Mouse (Mus musculus): Measurements from ENCODE around the gene Dapp1. TPM values are rescaled to one million over a fixed set of nuclear protein-coding genes. Genes with fewer than 3 reads are reported as not detected.
"Not testable (repeated sequence)": the region's sequence is repeated elsewhere in the genome, so short reads cannot be mapped to it uniquely, and the experiment has no call there.

Gene Dapp1
- polyA plus RNA-seq, 1 experiment from 2014 or later: 22.8 TPM

DNA sequence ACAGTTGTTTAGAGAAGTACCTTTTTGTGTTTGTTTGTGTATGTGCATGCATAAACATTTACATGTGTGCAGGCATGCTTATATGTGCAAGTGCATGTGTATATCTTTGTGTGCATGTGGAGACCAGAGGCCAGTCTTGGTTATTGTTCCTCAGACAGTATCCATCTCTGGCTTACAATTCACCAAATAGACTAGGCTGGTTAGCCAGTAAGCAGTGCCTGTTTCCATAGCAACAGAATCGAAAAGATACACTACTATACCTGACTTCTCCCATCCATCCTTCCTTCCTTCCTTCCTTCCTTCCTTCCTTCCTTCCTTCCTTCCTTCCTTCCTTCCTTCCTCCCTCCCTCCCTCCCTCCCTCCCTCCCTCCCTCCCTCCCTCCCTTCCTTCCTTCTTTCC, 17.3 kb downstream of the Dapp1 start:
- not testable (repeated sequence) for H3K36me3 ChIP-seq (ENCODE audit: control insufficient read depth, insufficient read depth, low read length); H3K27me3 ChIP-seq (ENCODE audit: control insufficient read depth, insufficient read depth, low read length); H3K4me2 ChIP-seq (ENCODE audit: low read length); H3K4me3 ChIP-seq (ENCODE audit: control insufficient read depth in 1 of 2, insufficient read depth in 1 of 2, low read depth in 1 of 2, low read length in 2 of 2); ATAC-seq (ENCODE audit: insufficient number of reproducible peaks, insufficient read depth, low FRiP score, low read depth); H3K9me3 ChIP-seq (ENCODE audit: control insufficient read depth, low read length); H3K27ac ChIP-seq (replicated peaks in 1 of 2; ENCODE audit: control insufficient read depth in 1 of 2, insufficient read depth in 1 of 2, low read depth in 2 of 2, low read length in 2 of 2); H3K9ac ChIP-seq (ENCODE audit: low read length)
- 56% methylated on average over 1 of the region's 1 CpGs for WGBS
- H3K4me1 ChIP-seq (ENCODE audit: control insufficient read depth in 2 of 2, insufficient read depth in 2 of 2, low read length in 2 of 2): peaks cover 21 to 37% of the 10 kb centered on the region in 2 experiments

GRCm38 (mm10) chr3:137963508-137963907, 17.8 kb downstream of the Dapp1 start:
- Histone ChIP-seq H3K4me1 (ENCODE audit: control insufficient read depth in 2 of 2, insufficient read depth in 2 of 2, low read length in 2 of 2) (peaks cover 19 to 32% of the 10 kb centered on the region in 2 experiments), H3K4me3 (ENCODE audit: control insufficient read depth in 1 of 2, insufficient read depth in 1 of 2, low read depth in 1 of 2, low read length in 2 of 2) (no peak overlapping the region), H3K27ac (replicated peaks in 1 of 2; ENCODE audit: control insufficient read depth in 1 of 2, insufficient read depth in 1 of 2, low read depth in 2 of 2, low read length in 2 of 2) (peak overlapping the region; percentile 25 to 67; a peak in 2 of 4 replicates), H3K4me2 (ENCODE audit: low read length) (no peak overlapping the region), H3K36me3 (ENCODE audit: control insufficient read depth, insufficient read depth, low read length) (peaks cover 7% of the 10 kb centered on the region), H3K9me3 (ENCODE audit: control insufficient read depth, low read length) (no peaks in the 10 kb centered on the region), H3K9ac (ENCODE audit: low read length) (peak overlapping the region; percentile 38; the same call in 1 of the 2 replicates), H3K27me3 (ENCODE audit: control insufficient read depth, insufficient read depth, low read length) (no peaks in the 10 kb centered on the region)
- no peak for ATAC-seq (ENCODE audit: insufficient number of reproducible peaks, insufficient read depth, low FRiP score, low read depth)
- 67% methylated on average over 8 of the region's 8 CpGs for WGBS

GRCm38 (mm10) chr3:137961736-137962385, 19.5 kb downstream of the Dapp1 start:
- peak overlapping the region; percentile 56 to 63; a peak in 3 of 4 replicates for H3K27ac ChIP-seq (replicated peaks in 1 of 2; ENCODE audit: control insufficient read depth in 1 of 2, insufficient read depth in 1 of 2, low read depth in 2 of 2, low read length in 2 of 2)
- WGBS: 29% methylated on average over 8 of the region's 8 CpGs
- no peak for ATAC-seq (ENCODE audit: insufficient number of reproducible peaks, insufficient read depth, low FRiP score, low read depth)
- peaks cover 10% of the 10 kb centered on the region for H3K36me3 ChIP-seq (ENCODE audit: control insufficient read depth, insufficient read depth, low read length)
- no peaks in the 10 kb centered on the region for H3K9me3 ChIP-seq (ENCODE audit: control insufficient read depth, low read length)
- H3K4me1 ChIP-seq (ENCODE audit: control insufficient read depth in 2 of 2, insufficient read depth in 2 of 2, low read length in 2 of 2): peaks cover 16 to 26% of the 10 kb centered on the region in 2 experiments
- H3K4me2 ChIP-seq (ENCODE audit: low read length): no peak overlapping the region
- H3K27me3 ChIP-seq (ENCODE audit: control insufficient read depth, insufficient read depth, low read length): no peaks in the 10 kb centered on the region
- H3K9ac ChIP-seq (ENCODE audit: low read length): peak overlapping the region; percentile 23; the same call in 1 of the 2 replicates
- H3K4me3 ChIP-seq (ENCODE audit: control insufficient read depth in 1 of 2, insufficient read depth in 1 of 2, low read depth in 1 of 2, low read length in 2 of 2): no peak overlapping the region

DNA sequence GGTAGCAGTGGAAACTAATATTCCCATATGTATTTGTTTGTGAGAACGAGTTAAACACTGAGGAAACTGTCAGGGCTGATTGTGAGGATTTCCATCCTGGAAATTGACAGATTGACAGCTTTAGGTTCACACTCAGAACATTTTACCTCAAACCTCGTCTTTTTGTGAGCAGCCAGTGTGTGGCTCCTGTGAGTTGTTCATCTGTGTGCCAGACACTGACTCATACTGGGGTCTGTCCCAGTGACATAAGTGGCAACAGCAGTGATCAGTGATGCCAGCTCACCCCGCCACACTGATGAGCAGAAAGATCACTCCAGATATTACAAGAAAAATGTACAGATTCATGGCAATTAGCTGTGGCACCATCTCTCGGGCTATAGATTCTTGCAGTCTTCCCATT, 21.9 kb downstream of the Dapp1 start:
- WGBS: 77% methylated on average over 4 of the region's 4 CpGs
- no peak for ATAC-seq (ENCODE audit: insufficient number of reproducible peaks, insufficient read depth, low FRiP score, low read depth)
- H3K4me1 ChIP-seq (ENCODE audit: control insufficient read depth in 2 of 2, insufficient read depth in 2 of 2, low read length in 2 of 2): peaks cover 20 to 38% of the 10 kb centered on the region in 2 experiments

DNA sequence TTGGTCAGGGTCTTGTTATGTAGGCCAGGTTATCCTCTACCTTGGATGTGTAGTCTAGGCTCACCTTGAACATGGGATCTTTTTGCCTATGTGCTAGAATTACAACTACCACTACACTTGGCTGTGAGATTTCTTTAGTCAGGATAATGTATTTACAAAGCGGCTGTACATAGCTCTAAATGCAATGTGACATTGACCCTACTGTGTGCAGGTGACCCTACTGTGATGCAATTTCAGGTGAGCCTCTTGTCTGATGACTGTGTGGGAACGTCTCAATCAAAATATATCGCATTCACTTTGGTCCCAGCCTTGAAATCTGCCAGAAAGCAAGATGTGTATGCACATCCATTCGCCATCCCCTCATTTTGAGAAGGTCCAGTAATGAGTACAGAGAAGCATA, 23.0 kb downstream of the Dapp1 start:
- no peak overlapping the region for H3K4me2 ChIP-seq (ENCODE audit: low read length)
- peaks cover 10% of the 10 kb centered on the region; the same call in 1 of the 2 replicates for H3K36me3 ChIP-seq (ENCODE audit: control insufficient read depth, insufficient read depth, low read length)
- no peaks in the 10 kb centered on the region for H3K9me3 ChIP-seq (ENCODE audit: control insufficient read depth, low read length)
- peak overlapping the region in 1 of 2 experiments; percentile 2; a peak in 1 of 4 replicates for H3K27ac ChIP-seq (replicated peaks in 1 of 2; ENCODE audit: control insufficient read depth in 1 of 2, insufficient read depth in 1 of 2, low read depth in 2 of 2, low read length in 2 of 2)
- no peak overlapping the region for H3K9ac ChIP-seq (ENCODE audit: low read length)
- H3K4me1 ChIP-seq (ENCODE audit: control insufficient read depth in 2 of 2, insufficient read depth in 2 of 2, low read length in 2 of 2): peaks cover 21 to 43% of the 10 kb centered on the region in 2 experiments
- H3K27me3 ChIP-seq (ENCODE audit: control insufficient read depth, insufficient read depth, low read length): no peaks in the 10 kb centered on the region
- ATAC-seq (ENCODE audit: insufficient number of reproducible peaks, insufficient read depth, low FRiP score, low read depth): no peak
- 96% methylated on average over 4 of the region's 4 CpGs for WGBS
- H3K4me3 ChIP-seq (ENCODE audit: control insufficient read depth in 1 of 2, insufficient read depth in 1 of 2, low read depth in 1 of 2, low read length in 2 of 2): no peak overlapping the region

More for the DNA sequence above, 21.9 kb downstream of the Dapp1 start:
- Histone ChIP-seq H3K4me2 (ENCODE audit: low read length) (no peak overlapping the region), H3K4me3 (ENCODE audit: control insufficient read depth in 1 of 2, insufficient read depth in 1 of 2, low read depth in 1 of 2, low read length in 2 of 2) (no peak overlapping the region), H3K27ac (replicated peaks in 1 of 2; ENCODE audit: control insufficient read depth in 1 of 2, insufficient read depth in 1 of 2, low read depth in 2 of 2, low read length in 2 of 2) (no peak overlapping the region), H3K36me3 (ENCODE audit: control insufficient read depth, insufficient read depth, low read length) (peaks cover 10% of the 10 kb centered on the region; the same call in 1 of the 2 replicates), H3K9ac (ENCODE audit: low read length) (no peak overlapping the region), H3K27me3 (ENCODE audit: control insufficient read depth, insufficient read depth, low read length) (no peaks in the 10 kb centered on the region), H3K9me3 (ENCODE audit: control insufficient read depth, low read length) (no peaks in the 10 kb centered on the region)

DNA sequence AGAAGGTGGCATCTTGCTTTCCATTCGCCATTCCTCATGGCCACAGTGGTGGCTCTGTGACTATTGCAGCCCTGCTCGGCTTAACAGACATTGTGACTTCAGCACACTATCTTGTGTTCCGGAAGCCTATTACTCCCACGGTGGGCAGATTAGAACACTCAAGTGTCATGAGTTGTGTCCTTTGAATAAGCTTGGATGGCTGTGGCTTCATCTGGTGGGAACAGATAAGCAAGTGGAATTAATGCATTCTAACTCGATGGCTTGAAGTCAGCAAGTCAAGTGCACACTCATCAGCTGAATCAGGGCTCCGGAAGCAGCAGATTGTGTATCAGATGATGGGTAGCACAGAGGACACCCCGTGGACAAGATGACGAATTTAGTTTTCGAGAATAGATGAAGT, 23.5 kb downstream of the Dapp1 start:
- ATAC-seq (ENCODE audit: insufficient number of reproducible peaks, insufficient read depth, low FRiP score, low read depth): no peak
- 34% methylated on average over 9 of the region's 9 CpGs for WGBS
- H3K27ac ChIP-seq (replicated peaks in 1 of 2; ENCODE audit: control insufficient read depth in 1 of 2, insufficient read depth in 1 of 2, low read depth in 2 of 2, low read length in 2 of 2): peak overlapping the region; percentile 2 to 55; a peak in 2 of 4 replicates

DNA sequence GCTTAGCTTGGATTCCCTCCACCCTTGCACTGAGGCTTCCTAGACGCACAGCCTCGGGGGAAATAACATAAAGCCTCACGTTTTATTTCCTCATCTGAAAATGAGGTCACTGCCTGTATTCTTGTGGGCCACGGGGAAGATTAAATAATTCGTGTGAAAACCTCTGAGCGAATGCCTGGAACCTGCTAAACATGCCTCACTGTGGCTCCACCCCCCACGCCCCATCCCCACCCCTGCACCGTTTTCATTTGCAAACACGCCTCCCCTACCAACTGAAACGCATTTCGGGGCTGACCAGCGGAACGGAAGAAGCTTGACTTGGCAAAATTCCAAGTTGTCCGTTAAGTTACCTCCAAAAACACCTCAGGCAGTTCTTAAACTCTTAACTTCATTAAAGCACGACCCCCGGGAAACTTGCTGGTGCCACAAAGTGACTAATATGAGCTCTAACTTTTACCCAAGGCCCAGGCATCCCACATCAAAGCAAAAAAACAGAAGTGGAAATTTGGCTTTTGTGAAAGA, 25.7 kb downstream of the Dapp1 start:
- no peaks in the 10 kb centered on the region for H3K9me3 ChIP-seq (ENCODE audit: control insufficient read depth, low read length)
- peak overlapping the region; percentile 47 for H3K9ac ChIP-seq (ENCODE audit: low read length)
- peak overlapping the region in 1 of 2 experiments; percentile 5; a peak in 1 of 4 replicates for H3K4me3 ChIP-seq (ENCODE audit: control insufficient read depth in 1 of 2, insufficient read depth in 1 of 2, low read depth in 1 of 2, low read length in 2 of 2)
- peaks cover 7% of the 10 kb centered on the region; the same call in 1 of the 2 replicates for H3K36me3 ChIP-seq (ENCODE audit: control insufficient read depth, insufficient read depth, low read length)
- H3K27me3 ChIP-seq (ENCODE audit: control insufficient read depth, insufficient read depth, low read length): no peaks in the 10 kb centered on the region
- peak overlapping the region; percentile 58 for H3K4me2 ChIP-seq (ENCODE audit: low read length)
- peaks cover 27 to 44% of the 10 kb centered on the region in 2 experiments for H3K4me1 ChIP-seq (ENCODE audit: control insufficient read depth in 2 of 2, insufficient read depth in 2 of 2, low read length in 2 of 2)
- peak overlapping the region in 1 of 2 experiments; percentile 2; a peak in 1 of 4 replicates for H3K27ac ChIP-seq (replicated peaks in 1 of 2; ENCODE audit: control insufficient read depth in 1 of 2, insufficient read depth in 1 of 2, low read depth in 2 of 2, low read length in 2 of 2)
- no peak for ATAC-seq (ENCODE audit: insufficient number of reproducible peaks, insufficient read depth, low FRiP score, low read depth)
- whole genome bisulfite sequencing: 20% methylated on average over 16 of the region's 16 CpGs

More for the DNA sequence above, 23.5 kb downstream of the Dapp1 start:
- no peak overlapping the region for H3K9ac ChIP-seq (ENCODE audit: low read length)
- no peak overlapping the region for H3K4me2 ChIP-seq (ENCODE audit: low read length)
- peaks cover 10% of the 10 kb centered on the region; the same call in 1 of the 2 replicates for H3K36me3 ChIP-seq (ENCODE audit: control insufficient read depth, insufficient read depth, low read length)
- no peak overlapping the region for H3K4me3 ChIP-seq (ENCODE audit: control insufficient read depth in 1 of 2, insufficient read depth in 1 of 2, low read depth in 1 of 2, low read length in 2 of 2)
- no peaks in the 10 kb centered on the region for H3K9me3 ChIP-seq (ENCODE audit: control insufficient read depth, low read length)
- H3K27me3 ChIP-seq (ENCODE audit: control insufficient read depth, insufficient read depth, low read length): no peaks in the 10 kb centered on the region
- peaks cover 22 to 44% of the 10 kb centered on the region in 2 experiments for H3K4me1 ChIP-seq (ENCODE audit: control insufficient read depth in 2 of 2, insufficient read depth in 2 of 2, low read length in 2 of 2)

All from heart, embryonic 14.5 days (tissue).